Comparison of ENCODE assay signal across 7 mouse cellular contexts in genomic region chr17:83631783-83632652, GRCm38 (mm10). TPM values are rescaled to one million over a fixed set of nuclear protein-coding genes. Genes with fewer than 3 reads are reported as not detected.
DNase-seq lines count a peak whose midpoint lies in the region; ATAC-seq and TF ChIP-seq lines count a peak whose summit lies in the region.

Gene Kcng3, minus strand, starts transcription at chr17:83631895.

- H3K27ac ChIP-seq in embryonic facial prominence, embryonic 14.5 days (replicated peaks; ENCODE audit: low read depth, low read length) = no peak within 1 kb of the TSS
- peak within 1 kb of the TSS; percentile 59 for H3K27ac ChIP-seq in hindbrain, embryonic 10.5 days

- CTCF ChIA-PET in Patski (lab: Charles Lee) = no interaction called here

- WGBS in embryonic facial prominence, embryonic 14.5 days = 0% methylated on average over 19 of the region's 86 CpGs
- WGBS in hindbrain, embryonic 10.5 days = under 1% methylated on average over 85 of the region's 86 CpGs

- POLR2A ChIA-PET in Patski (lab: Charles Lee) = no interaction called here

- H3K4me3 ChIP-seq in E14TG2a.4 (replicated peaks; ENCODE audit: low read length) = peak within 1 kb of the TSS; percentile 83
- H3K4me3 ChIP-seq in embryonic facial prominence, embryonic 14.5 days (ENCODE audit: low read depth, low read length) = peak within 1 kb of the TSS; percentile 56
- peak within 1 kb of the TSS; percentile 64 for H3K4me3 ChIP-seq in hindbrain, embryonic 10.5 days

- peak within 1 kb of the TSS; percentile 52 for H3K9ac ChIP-seq in embryonic facial prominence, embryonic 14.5 days (ENCODE audit: low read depth, low read length)

- H3K27me3 ChIP-seq in E14TG2a.4 (ENCODE audit: insufficient read depth, low read length) = peaks cover 51% of the 10 kb centered on the region
- H3K27me3 ChIP-seq in Patski = peaks cover 42% of the 10 kb centered on the region
- H3K27me3 ChIP-seq in embryonic facial prominence, embryonic 14.5 days (replicated peaks; ENCODE audit: control insufficient read depth, insufficient read depth, low read length) = peaks cover 64% of the 10 kb centered on the region
- peaks cover 74% of the 10 kb centered on the region for H3K27me3 ChIP-seq in hindbrain, embryonic 10.5 days (ENCODE audit: insufficient read depth, poor library complexity, severe bottlenecking)

- in situ Hi-C loops in Patski (cut with MboI; ENCODE audit: low pct_unique_long_range_greater_than_20kb) = loop anchor here (5.0 to 10.0 kb wide), 2 partner anchors 220 to 607 kb away; no protein-coding TSS in a partner anchor

- no peak for DNase-seq in Patski (ENCODE audit: low read depth, low spot score)
- peak; percentile 21 for DNase-seq in embryonic facial prominence, embryonic 14.5 days (ENCODE audit: low spot score)
- peak; percentile 63 for DNase-seq in hindbrain, embryonic 10.5 days (ENCODE audit: low spot score)
- peak; percentile 27 to 43 for DNase-seq in left cerebral cortex, postnatal 14 days (ENCODE audit: low spot score in 2 of 2)
- DNase-seq in right cerebral cortex, postnatal 25 days = peak; percentile 65

- H3K4me2 ChIP-seq in embryonic facial prominence, embryonic 14.5 days (ENCODE audit: low read depth, low read length) = peak within 1 kb of the TSS; percentile 93

- H3K4me1 ChIP-seq in E14TG2a.4 (replicated peaks; ENCODE audit: low read depth, low read length) = peaks cover 61% of the 10 kb centered on the region
- H3K4me1 ChIP-seq in embryonic facial prominence, embryonic 14.5 days (ENCODE audit: control insufficient read depth, insufficient read depth, low read length) = 0 out of 2 replicates have a peak, but pooled peaks cover 5% of the 10 kb centered on the region
- H3K4me1 ChIP-seq in hindbrain, embryonic 10.5 days (replicated peaks) = peaks cover 28% of the 10 kb centered on the region

- H3K9me3 ChIP-seq in E14TG2a.4 (ENCODE audit: low read length) = no peaks in the 10 kb centered on the region
- no peaks in the 10 kb centered on the region for H3K9me3 ChIP-seq in embryonic facial prominence, embryonic 14.5 days (ENCODE audit: control insufficient read depth, low read length)
- H3K9me3 ChIP-seq in hindbrain, embryonic 10.5 days = no peaks in the 10 kb centered on the region

- peak; percentile 41 for ATAC-seq in Patski
- peak; percentile 56 for ATAC-seq in embryonic facial prominence, embryonic 14.5 days (ENCODE audit: low read depth)
- ATAC-seq in megakaryocyte-erythroid progenitor cell, adult 5-6 weeks (replicated peaks; ENCODE audit: low FRiP score, low TSS enrichment, poor library complexity, severe bottlenecking) = peak; percentile 6; the same call in 1 of the 2 replicates

- no peaks in the 10 kb centered on the region for H3K36me3 ChIP-seq in E14TG2a.4 (ENCODE audit: insufficient read depth, low read length)
- no peaks in the 10 kb centered on the region for H3K36me3 ChIP-seq in embryonic facial prominence, embryonic 14.5 days (ENCODE audit: control insufficient read depth, insufficient read depth, low read length)
- H3K36me3 ChIP-seq in hindbrain, embryonic 10.5 days = no peaks in the 10 kb centered on the region

- intact Hi-C loops in left cerebral cortex, postnatal 14 days (cut with DNase I) = loop anchor here (2.0 to 5.0 kb wide), 2 partner anchors 219 to 360 kb away; no protein-coding TSS in a partner anchor

- TF ChIP-seq CTCF in E14TG2a.4 (conservative IDR thresholded peaks at IDR 0.05; ENCODE audit: low read length) (no peak), Patski (IDR thresholded peaks at IDR 0.05) (no peak)

RNA-seq across cellular contexts. Expression of gene Kcng3, which starts in this region (rescaled TPM):
- not detected for polyA plus RNA-seq in Patski (2021)
- polyA plus RNA-seq in embryonic facial prominence, embryonic 14.5 days (2014; fragmentation: Nextera tagmentation; extraction: Ambion mirVana) = not detected in 2 replicates
- polyA plus RNA-seq in hindbrain, embryonic 10.5 days (2016; fragmentation: Nextera tagmentation; extraction: Ambion mirVana) = not detected in 2 replicates
- 1 to 10 TPM; 8.1 to 8.2 TPM for total RNA-seq in left cerebral cortex, postnatal 14 days (2021)
- 0.17 TPM in 1 of 2 replicates, not detected in the other for total RNA-seq in megakaryocyte-erythroid progenitor cell, adult 5-6 weeks (2014; fragmentation: Nextera tagmentation)
- total RNA-seq in megakaryocyte-erythroid progenitor cell, adult 5-6 weeks (2017) = 0.23 TPM in 1 of 2 replicates, not detected in the other

Comparison
In these comparisons a context has a peak if more than half of its experiments do, and no peak if none do; other contexts are left out.
1. RNA of gene Kcng3 (total RNA-seq): 8.1 to 8.2 TPM in left cerebral cortex, postnatal 14 days; 0.17 to 0.23 TPM in megakaryocyte-erythroid progenitor cell, adult 5-6 weeks; every median in the first group is over 4 times any median in the second.
2. Peak in ATAC-seq in Patski; RNA of the gene not detected or under 1 TPM.
3. Peak in DNase-seq, ATAC-seq, H3K4me3 ChIP-seq, H3K9ac ChIP-seq and H3K4me2 ChIP-seq in embryonic facial prominence, embryonic 14.5 days; RNA of the gene not detected or under 1 TPM.
4. Peak in DNase-seq, H3K4me3 ChIP-seq and H3K27ac ChIP-seq in hindbrain, embryonic 10.5 days; RNA of the gene not detected or under 1 TPM.
5. Peak in ATAC-seq in megakaryocyte-erythroid progenitor cell, adult 5-6 weeks; RNA of the gene not detected or under 1 TPM.
6. ATAC-seq: peak in every context shown above with its lines; median percentile 56 in embryonic facial prominence, embryonic 14.5 days; 41 in Patski; 6 in megakaryocyte-erythroid progenitor cell, adult 5-6 weeks.
7. Peak in every context shown above with its lines, with median percentiles within 50 percentile points of each other: H3K4me3 ChIP-seq.